Mouse (Mus musculus): ENCODE measurements around the gene Ctnna3. TPM values are rescaled to one million over a fixed set of nuclear protein-coding genes. Genes with fewer than 3 reads are reported as not detected.

Ctnna3 gene
- total and polyA plus RNA-seq, 2 experiments from 2014 or later = 18.6 to 62.6 TPM

- no peak for ATAC-seq (ENCODE audit: insufficient read depth, low read depth)
- Histone ChIP-seq H3K4me1 (ENCODE audit: control insufficient read depth, insufficient read depth) (no peaks in the 10 kb centered on the region), H3K9me3 (replicated peaks; ENCODE audit: control insufficient read depth, low read length) (no peaks in the 10 kb centered on the region), H3K9ac (replicated peaks; ENCODE audit: low read depth, low read length) (no peak overlapping the region), H3K4me3 (ENCODE audit: low read depth, low read length) (no peak overlapping the region), H3K27ac (ENCODE audit: low read depth) (no peak overlapping the region), H3K4me2 (ENCODE audit: low read depth, low read length) (no peak overlapping the region), H3K36me3 (replicated peaks; ENCODE audit: control insufficient read depth, insufficient read depth, low read length) (no peaks in the 10 kb centered on the region), H3K27me3 (ENCODE audit: control insufficient read depth, insufficient read depth, low read length) (no peaks in the 10 kb centered on the region)
- TF ChIP-seq CTCF (IDR thresholded peaks at IDR 0.05; ENCODE audit: low read depth) = no peak
- no peak for TF ChIP-seq EP300 (IDR thresholded peaks at IDR 0.05; ENCODE audit: low read depth)
- no peak for DNase-seq (ENCODE audit: low spot score)
Observed at GRCm38 (mm10) chr10:64489471-64489870, 1059.6 kb downstream of the Ctnna3 start.

- no peaks in the 10 kb centered on the region for H3K36me3 ChIP-seq (replicated peaks; ENCODE audit: control insufficient read depth, insufficient read depth, low read length)
- H3K9ac ChIP-seq (replicated peaks; ENCODE audit: low read depth, low read length) = no peak overlapping the region
- ATAC-seq (ENCODE audit: insufficient read depth, low read depth) (no peak), DNase-seq (ENCODE audit: low spot score) (no peak)
- no peak overlapping the region for H3K27ac ChIP-seq (ENCODE audit: low read depth)
- no peak overlapping the region for H3K4me3 ChIP-seq (ENCODE audit: low read depth, low read length)
- no peak overlapping the region for H3K4me2 ChIP-seq (ENCODE audit: low read depth, low read length)
- H3K27me3 ChIP-seq (ENCODE audit: control insufficient read depth, insufficient read depth, low read length) = no peaks in the 10 kb centered on the region
- 88% methylated on average over 3 of the region's 3 CpGs for WGBS
- TF ChIP-seq EP300 (IDR thresholded peaks at IDR 0.05; ENCODE audit: low read depth) (no peak), CTCF (IDR thresholded peaks at IDR 0.05; ENCODE audit: low read depth) (no peak)
- H3K4me1 ChIP-seq (ENCODE audit: control insufficient read depth, insufficient read depth) = no peaks in the 10 kb centered on the region
- no peaks in the 10 kb centered on the region for H3K9me3 ChIP-seq (replicated peaks; ENCODE audit: control insufficient read depth, low read length)
Observed at GRCm38 (mm10) chr10:64543647-64544046, 1113.7 kb downstream of the Ctnna3 start.

- Histone ChIP-seq H3K36me3 (replicated peaks; ENCODE audit: control insufficient read depth, insufficient read depth, low read length) (no peaks in the 10 kb centered on the region), H3K27ac (ENCODE audit: low read depth) (no peak overlapping the region), H3K4me1 (ENCODE audit: control insufficient read depth, insufficient read depth) (no peaks in the 10 kb centered on the region), H3K4me3 (ENCODE audit: low read depth, low read length) (no peak overlapping the region), H3K9ac (replicated peaks; ENCODE audit: low read depth, low read length) (no peak overlapping the region), H3K4me2 (ENCODE audit: low read depth, low read length) (no peak overlapping the region), H3K27me3 (ENCODE audit: control insufficient read depth, insufficient read depth, low read length) (no peaks in the 10 kb centered on the region), H3K9me3 (replicated peaks; ENCODE audit: control insufficient read depth, low read length) (no peaks in the 10 kb centered on the region)
- WGBS = 77% methylated on average over 2 of the region's 2 CpGs
- ATAC-seq (ENCODE audit: insufficient read depth, low read depth) (no peak), DNase-seq (ENCODE audit: low spot score) (no peak)
- TF ChIP-seq EP300 (IDR thresholded peaks at IDR 0.05; ENCODE audit: low read depth) = no peak
Observed at GRCm38 (mm10) chr10:64544389-64544788, 1114.5 kb downstream of the Ctnna3 start.

- DNase-seq (ENCODE audit: low spot score) (no peak), ATAC-seq (ENCODE audit: insufficient read depth, low read depth) (no peak)
- H3K9ac ChIP-seq (replicated peaks; ENCODE audit: low read depth, low read length) = no peak overlapping the region
- H3K4me1 ChIP-seq (ENCODE audit: control insufficient read depth, insufficient read depth) = no peaks in the 10 kb centered on the region
- no peaks in the 10 kb centered on the region for H3K36me3 ChIP-seq (replicated peaks; ENCODE audit: control insufficient read depth, insufficient read depth, low read length)
- H3K27ac ChIP-seq (ENCODE audit: low read depth) = no peak overlapping the region
- no peaks in the 10 kb centered on the region for H3K9me3 ChIP-seq (replicated peaks; ENCODE audit: control insufficient read depth, low read length)
- no peaks in the 10 kb centered on the region for H3K27me3 ChIP-seq (ENCODE audit: control insufficient read depth, insufficient read depth, low read length)
- H3K4me2 ChIP-seq (ENCODE audit: low read depth, low read length) = no peak overlapping the region
- H3K4me3 ChIP-seq (ENCODE audit: low read depth, low read length) = no peak overlapping the region
- TF ChIP-seq EP300 (IDR thresholded peaks at IDR 0.05; ENCODE audit: low read depth) = no peak
- no peak for TF ChIP-seq CTCF (IDR thresholded peaks at IDR 0.05; ENCODE audit: low read depth)
- 78% methylated on average over 3 of the region's 3 CpGs for WGBS
Observed at GRCm38 (mm10) chr10:64571311-64571710, 1141.4 kb downstream of the Ctnna3 start.

- no peak overlapping the region for H3K4me3 ChIP-seq (ENCODE audit: low read depth, low read length)
- TF ChIP-seq EP300 (IDR thresholded peaks at IDR 0.05; ENCODE audit: low read depth) (no peak), CTCF (IDR thresholded peaks at IDR 0.05; ENCODE audit: low read depth) (no peak)
- no peaks in the 10 kb centered on the region for H3K4me1 ChIP-seq (ENCODE audit: control insufficient read depth, insufficient read depth)
- H3K27me3 ChIP-seq (ENCODE audit: control insufficient read depth, insufficient read depth, low read length) = no peaks in the 10 kb centered on the region
- H3K4me2 ChIP-seq (ENCODE audit: low read depth, low read length) = no peak overlapping the region
- H3K27ac ChIP-seq (ENCODE audit: low read depth) = no peak overlapping the region
- H3K9ac ChIP-seq (replicated peaks; ENCODE audit: low read depth, low read length) = no peak overlapping the region
- DNase-seq (ENCODE audit: low spot score) = no peak
- no peak for ATAC-seq (ENCODE audit: insufficient read depth, low read depth)
- 70% methylated on average over 2 of the region's 2 CpGs for WGBS
- H3K36me3 ChIP-seq (replicated peaks; ENCODE audit: control insufficient read depth, insufficient read depth, low read length) = no peaks in the 10 kb centered on the region
- no peaks in the 10 kb centered on the region for H3K9me3 ChIP-seq (replicated peaks; ENCODE audit: control insufficient read depth, low read length)
Observed at GRCm38 (mm10) chr10:64588116-64588515, 1158.2 kb downstream of the Ctnna3 start.

- ATAC-seq (ENCODE audit: insufficient read depth, low read depth) (no peak), DNase-seq (ENCODE audit: low spot score) (no peak)
- H3K27me3 ChIP-seq (ENCODE audit: control insufficient read depth, insufficient read depth, low read length) = no peaks in the 10 kb centered on the region
- no peaks in the 10 kb centered on the region for H3K36me3 ChIP-seq (replicated peaks; ENCODE audit: control insufficient read depth, insufficient read depth, low read length)
- no peak overlapping the region for H3K4me2 ChIP-seq (ENCODE audit: low read depth, low read length)
- no peak overlapping the region for H3K27ac ChIP-seq (ENCODE audit: low read depth)
- H3K4me3 ChIP-seq (ENCODE audit: low read depth, low read length) = no peak overlapping the region
- TF ChIP-seq CTCF (IDR thresholded peaks at IDR 0.05; ENCODE audit: low read depth) (no peak), EP300 (IDR thresholded peaks at IDR 0.05; ENCODE audit: low read depth) (no peak)
- 76% methylated on average over 5 of the region's 5 CpGs for WGBS
- H3K9ac ChIP-seq (replicated peaks; ENCODE audit: low read depth, low read length) = no peak overlapping the region
- no peaks in the 10 kb centered on the region for H3K4me1 ChIP-seq (ENCODE audit: control insufficient read depth, insufficient read depth)
- H3K9me3 ChIP-seq (replicated peaks; ENCODE audit: control insufficient read depth, low read length) = no peaks in the 10 kb centered on the region
Observed at GRCm38 (mm10) chr10:64636760-64637159, 1206.9 kb downstream of the Ctnna3 start.
